ENCODE assay signal across 22 mouse cellular contexts in the genomic region with DNA sequence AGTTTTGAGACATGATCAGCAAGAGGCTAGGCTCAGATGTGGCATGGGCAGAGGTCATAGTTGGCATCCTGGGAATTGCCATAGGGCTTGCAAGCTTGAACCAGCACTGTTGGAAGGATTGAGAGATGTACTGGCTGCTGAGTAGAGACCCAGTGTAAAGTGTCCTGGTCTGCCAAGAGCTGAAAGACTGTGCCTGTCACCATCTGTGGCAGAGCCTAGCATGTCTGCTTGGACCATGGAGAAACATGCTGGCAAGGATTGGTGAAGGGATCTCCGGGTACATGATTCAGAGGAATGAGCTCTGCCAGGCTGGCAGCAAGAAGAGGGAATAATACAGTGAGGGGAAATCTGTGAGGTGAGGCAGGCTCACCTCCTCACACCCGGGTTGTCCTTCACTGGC.
A peak's percentile ranks its signal among the peaks of the same experiment; 100 is the strongest.
DNase-seq lines count a peak whose midpoint lies in the region; ATAC-seq and TF ChIP-seq lines count a peak whose summit lies in the region.
"Had no signal": no experiment of that assay in that cellular context is flagged by ENCODE, and none has a peak within 500 bp of the region (broad histone marks: within the 10 kb centered on the region; RNA-seq: fewer than 3 reads in every experiment).

No protein-coding gene starts in this region.

- intact Hi-C loops in gastrocnemius, adult 2 months (cut with DNase I), result no loop called here

- peaks cover 58% of the 10 kb centered on the region for H3K36me3 ChIP-seq in intestine, postnatal 0 days (ENCODE audit: control insufficient read depth, insufficient read depth)

- H3K4me2 ChIP-seq in intestine, postnatal 0 days (replicated peaks; ENCODE audit: low read depth), result no peak overlapping the region
- H3K4me2 ChIP-seq: embryonic facial prominence, embryonic 15.5 days; heart, embryonic 11.5 days; hindbrain, embryonic 13.5 days; limb, embryonic 15.5 days; lung, embryonic 14.5 days; midbrain, embryonic 12.5 days; neural tube, embryonic 15.5 days had no signal

- no peaks in the 10 kb centered on the region for H3K9me3 ChIP-seq in intestine, postnatal 0 days (ENCODE audit: control insufficient read depth)
- H3K9me3 ChIP-seq: embryonic facial prominence, embryonic 15.5 days; hindbrain, embryonic 13.5 days; limb, embryonic 15.5 days; midbrain, embryonic 12.5 days; neural tube, embryonic 15.5 days had no signal

- DNase-seq in cerebellum, postnatal 4 days (ENCODE audit: low spot score in 2 of 2), result no peak
- peak; percentile 9 for DNase-seq in right cerebral cortex, postnatal 14 days
- DNase-seq in right cerebral cortex, postnatal 10 days (ENCODE audit: low spot score in 2 of 2), result no peak
- DNase-seq in cerebellum, postnatal 10 days, result peak; percentile 36 to 45
- DNase-seq in gastrocnemius, adult 2 months, result no peak
- no peak for DNase-seq in ovary, adult 18-20 months (ENCODE audit: low spot score)
- DNase-seq: adrenal gland, postnatal 14 days; kidney, adult 2 months; kidney, postnatal 14 days; left cerebral cortex, postnatal 4 days; lung, embryonic 14.5 days; thymus, postnatal 14 days had no signal

- H3K4me1 ChIP-seq in intestine, postnatal 0 days (replicated peaks; ENCODE audit: control insufficient read depth, insufficient read depth, low read length), result 0 out of 2 replicates have a peak, but pooled peaks cover 4% of the 10 kb centered on the region
- H3K4me1 ChIP-seq: embryonic facial prominence, embryonic 15.5 days; hindbrain, embryonic 13.5 days; midbrain, embryonic 12.5 days; neural tube, embryonic 15.5 days had no signal

- ATAC-seq in cerebellum, adult (ENCODE audit: insufficient number of reproducible peaks, low FRiP score, low TSS enrichment), result peak; percentile 91
- ATAC-seq in intestine, postnatal 0 days, result no peak
- ATAC-seq: forebrain, embryonic 16.5 days had no signal

- no peak overlapping the region for H3K4me3 ChIP-seq in intestine, postnatal 0 days (ENCODE audit: low read depth, low read length)
- no peak overlapping the region for H3K4me3 ChIP-seq in gastrocnemius, adult 2 months
- H3K4me3 ChIP-seq: embryonic facial prominence, embryonic 15.5 days; hindbrain, embryonic 13.5 days; limb, embryonic 15.5 days; midbrain, embryonic 12.5 days; neural tube, embryonic 15.5 days had no signal

- no peaks in the 10 kb centered on the region for H3K27me3 ChIP-seq in intestine, postnatal 0 days (replicated peaks; ENCODE audit: control insufficient read depth, insufficient read depth, low read length)
- H3K27me3 ChIP-seq: embryonic facial prominence, embryonic 15.5 days; hindbrain, embryonic 13.5 days; limb, embryonic 15.5 days; midbrain, embryonic 12.5 days; neural tube, embryonic 15.5 days had no signal

- no peak overlapping the region for H3K27ac ChIP-seq in intestine, postnatal 0 days (ENCODE audit: low read depth, low read length)
- H3K27ac ChIP-seq in gastrocnemius, adult 2 months, result no peak overlapping the region
- H3K27ac ChIP-seq: embryonic facial prominence, embryonic 15.5 days; hindbrain, embryonic 13.5 days; limb, embryonic 15.5 days; liver, embryonic 14.5 days; midbrain, embryonic 12.5 days; neural tube, embryonic 15.5 days had no signal

- H3K9ac ChIP-seq in intestine, postnatal 0 days (ENCODE audit: low read depth, low read length), result no peak overlapping the region
- H3K9ac ChIP-seq: embryonic facial prominence, embryonic 15.5 days; hindbrain, embryonic 13.5 days; limb, embryonic 15.5 days; liver, embryonic 14.5 days; lung, embryonic 14.5 days; midbrain, embryonic 12.5 days; neural tube, embryonic 15.5 days had no signal

- 97% methylated on average over 2 of the region's 2 CpGs for WGBS in intestine, postnatal 0 days

- TF ChIP-seq CTCF in intestine, postnatal 0 days (IDR thresholded peaks at IDR 0.05; ENCODE audit: low read depth), result no peak
- TF ChIP-seq CTCF in gastrocnemius, adult 2 months (IDR thresholded peaks at IDR 0.05), result no peak

Comparison
In these comparisons a context has a peak if more than half of its experiments do, and no peak if none do; other contexts are left out.
1. DNase-seq: peak in right cerebral cortex, postnatal 14 days (single experiment) and cerebellum, postnatal 10 days (2 of 2); none in cerebellum, postnatal 4 days (0 of 2), right cerebral cortex, postnatal 10 days (0 of 2), gastrocnemius, adult 2 months (single experiment) and ovary, adult 18-20 months (single experiment).